Mouse (Mus musculus): ENCODE data around the gene Lamtor5. TPM values are rescaled to one million over a fixed set of nuclear protein-coding genes. Genes with fewer than 3 reads are reported as not detected.

The Lamtor5 gene
- polyA plus RNA-seq (2012; rRNA removed) (87.4 and 101 TPM in 2 replicates), polyA plus RNA-seq (2014; fragmentation: Nextera tagmentation; extraction: Ambion mirVana) (194 and 202 TPM in 2 replicates)

DNA sequence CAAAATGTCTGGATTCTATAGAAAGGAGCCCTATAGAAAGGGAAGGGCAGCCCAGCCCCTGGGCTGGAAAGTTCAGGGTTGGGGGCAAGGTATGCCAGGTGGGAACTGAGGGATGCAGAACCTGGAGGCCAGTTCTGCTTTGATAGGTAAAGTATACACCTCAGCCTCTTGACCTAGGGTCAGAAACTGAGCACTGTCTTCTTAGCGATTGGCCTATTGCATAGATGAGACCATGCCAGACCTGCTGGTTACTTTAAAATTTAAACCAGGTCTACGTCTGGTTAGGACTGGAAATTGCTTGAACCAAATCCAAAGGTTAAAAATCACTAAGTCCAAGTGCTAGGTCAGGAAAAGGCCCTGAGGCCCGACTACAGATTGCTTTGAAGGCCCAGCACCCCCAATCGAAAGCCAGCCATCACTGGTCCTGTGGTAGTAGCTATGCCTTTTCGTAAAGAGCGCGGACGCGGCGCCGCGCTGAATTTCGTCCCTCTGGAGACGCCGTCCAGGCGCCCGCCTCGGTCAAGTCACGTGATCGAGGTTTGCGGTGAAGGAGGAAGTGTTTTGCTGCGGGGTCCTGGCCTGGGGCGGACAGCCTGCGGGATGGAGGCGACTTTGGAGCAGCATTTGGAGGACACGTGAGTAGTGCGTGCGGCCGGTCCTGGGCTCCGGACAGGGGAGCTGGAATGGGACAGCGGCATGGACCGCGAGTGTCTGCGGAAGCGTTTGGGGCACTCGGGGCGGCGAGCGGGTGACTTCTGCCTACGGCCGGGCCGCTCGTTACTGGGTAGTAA is at the start of gene Lamtor5:
Gene Lamtor5, plus strand, starts transcription at position 380 of the 791 bp plus-strand sequence.
- Histone ChIP-seq H3K9ac (ENCODE audit: low read depth, low read length, severe bottlenecking) (peak within 1 kb of the TSS; percentile 80), H3K27me3 (ENCODE audit: control insufficient read depth, insufficient read depth, low read length) (no peaks in the 10 kb centered on the region), H3K27ac (replicated peaks; ENCODE audit: low read depth, low read length) (no peak within 1 kb of the TSS), H3K36me3 (ENCODE audit: control insufficient read depth, insufficient read depth, low read length) (peaks cover 8% of the 10 kb centered on the region; the same call in 1 of the 2 replicates), H3K4me2 (replicated peaks; ENCODE audit: low read depth, low read length, severe bottlenecking) (peak within 1 kb of the TSS; percentile 68), H3K9me3 (ENCODE audit: control insufficient read depth, low read length) (no peaks in the 10 kb centered on the region), H3K4me1 (ENCODE audit: control insufficient read depth, insufficient read depth, low read length) (peaks cover 8% of the 10 kb centered on the region), H3K4me3 (replicated peaks; ENCODE audit: low read length) (peak within 1 kb of the TSS; percentile 94)
- 2% methylated on average over 41 of the region's 43 CpGs for WGBS
- DNase-seq (ENCODE audit: low spot score): peak; percentile 86
- ATAC-seq (ENCODE audit: low FRiP score, low read depth): peak; percentile 90
- TF ChIP-seq POLR2A (IDR thresholded peaks at IDR 0.05; ENCODE audit: borderline replicate concordance, extremely low read depth, insufficient read depth, insufficient read length): no peak

GRCm38 (mm10) chr3:107229221-107229620 is 49.4 kb upstream of the Lamtor5 start:
- H3K27me3 ChIP-seq (ENCODE audit: control insufficient read depth, insufficient read depth, low read length): no peaks in the 10 kb centered on the region
- TF ChIP-seq POLR2A (IDR thresholded peaks at IDR 0.05; ENCODE audit: borderline replicate concordance, extremely low read depth, insufficient read depth, insufficient read length): no peak
- no peaks in the 10 kb centered on the region for H3K36me3 ChIP-seq (ENCODE audit: control insufficient read depth, insufficient read depth, low read length)
- WGBS: 73% methylated on average over 5 of the region's 5 CpGs
- no peak overlapping the region for H3K9ac ChIP-seq (ENCODE audit: low read depth, low read length, severe bottlenecking)
- H3K4me3 ChIP-seq (replicated peaks; ENCODE audit: low read length): no peak overlapping the region
- no peak overlapping the region for H3K4me2 ChIP-seq (replicated peaks; ENCODE audit: low read depth, low read length, severe bottlenecking)
- no peaks in the 10 kb centered on the region for H3K4me1 ChIP-seq (ENCODE audit: control insufficient read depth, insufficient read depth, low read length)
- H3K9me3 ChIP-seq (ENCODE audit: control insufficient read depth, low read length): no peaks in the 10 kb centered on the region
- DNase-seq (ENCODE audit: low spot score) (no peak), ATAC-seq (ENCODE audit: low FRiP score, low read depth) (no peak)
- no peak overlapping the region for H3K27ac ChIP-seq (replicated peaks; ENCODE audit: low read depth, low read length)

DNA sequence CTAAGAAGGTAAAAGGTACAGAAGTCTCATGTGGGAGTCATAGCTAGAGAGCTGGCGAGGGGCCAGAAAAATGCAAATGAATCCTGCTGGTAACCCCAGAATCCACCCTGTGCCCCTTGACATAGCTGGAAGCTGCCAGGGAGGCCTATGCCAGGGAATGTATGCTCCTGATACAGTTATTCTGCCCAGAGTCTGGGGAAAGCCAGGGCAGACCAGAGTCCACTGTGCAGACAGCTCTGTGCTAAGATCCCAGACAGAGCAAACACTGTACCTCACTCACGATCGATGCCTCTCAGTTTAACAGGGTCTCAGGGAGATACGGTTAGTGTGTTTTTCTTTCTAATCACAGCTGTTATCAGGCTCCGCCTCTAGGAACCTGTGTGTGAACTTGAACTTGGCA is 48.8 kb upstream of the Lamtor5 start:
- Histone ChIP-seq H3K4me2 (replicated peaks; ENCODE audit: low read depth, low read length, severe bottlenecking) (no peak overlapping the region), H3K9ac (ENCODE audit: low read depth, low read length, severe bottlenecking) (no peak overlapping the region), H3K4me1 (ENCODE audit: control insufficient read depth, insufficient read depth, low read length) (no peaks in the 10 kb centered on the region), H3K4me3 (replicated peaks; ENCODE audit: low read length) (no peak overlapping the region), H3K27ac (replicated peaks; ENCODE audit: low read depth, low read length) (no peak overlapping the region), H3K36me3 (ENCODE audit: control insufficient read depth, insufficient read depth, low read length) (no peaks in the 10 kb centered on the region), H3K27me3 (ENCODE audit: control insufficient read depth, insufficient read depth, low read length) (no peaks in the 10 kb centered on the region), H3K9me3 (ENCODE audit: control insufficient read depth, low read length) (no peaks in the 10 kb centered on the region)
- DNase-seq (ENCODE audit: low spot score) (peak; percentile 10), ATAC-seq (ENCODE audit: low FRiP score, low read depth) (no peak)
- WGBS: 59% methylated on average over 5 of the region's 5 CpGs
- no peak for TF ChIP-seq POLR2A (IDR thresholded peaks at IDR 0.05; ENCODE audit: borderline replicate concordance, extremely low read depth, insufficient read depth, insufficient read length)

GRCm38 (mm10) chr3:107230527-107230926 is 48.1 kb upstream of the Lamtor5 start, which contains the start of gene A630076J17Rik:
TSS of gene A630076J17Rik (plus strand) at chr3:107230614.
- H3K4me2 ChIP-seq (replicated peaks; ENCODE audit: low read depth, low read length, severe bottlenecking): no peak within 1 kb of the TSS
- no peak for TF ChIP-seq POLR2A (IDR thresholded peaks at IDR 0.05; ENCODE audit: borderline replicate concordance, extremely low read depth, insufficient read depth, insufficient read length)
- no peaks in the 10 kb centered on the region for H3K27me3 ChIP-seq (ENCODE audit: control insufficient read depth, insufficient read depth, low read length)
- whole genome bisulfite sequencing: 43% methylated on average over 1 of the region's 1 CpGs
- no peak within 1 kb of the TSS for H3K9ac ChIP-seq (ENCODE audit: low read depth, low read length, severe bottlenecking)
- no peak within 1 kb of the TSS for H3K4me3 ChIP-seq (replicated peaks; ENCODE audit: low read length)
- no peaks in the 10 kb centered on the region for H3K36me3 ChIP-seq (ENCODE audit: control insufficient read depth, insufficient read depth, low read length)
- H3K27ac ChIP-seq (replicated peaks; ENCODE audit: low read depth, low read length): no peak within 1 kb of the TSS
- H3K4me1 ChIP-seq (ENCODE audit: control insufficient read depth, insufficient read depth, low read length): no peaks in the 10 kb centered on the region
- ATAC-seq (ENCODE audit: low FRiP score, low read depth) (no peak), DNase-seq (ENCODE audit: low spot score) (no peak)
- no peaks in the 10 kb centered on the region for H3K9me3 ChIP-seq (ENCODE audit: control insufficient read depth, low read length)

- no peak for DNase-seq (ENCODE audit: low spot score)
These were observed 47.5 kb upstream of the Lamtor5 start for GRCm38 (mm10) chr3:107231202-107231601.

More at GRCm38 (mm10) chr3:107231202-107231601, 47.5 kb upstream of the Lamtor5 start:
- ATAC-seq (ENCODE audit: low FRiP score, low read depth): no peak
- Histone ChIP-seq H3K4me2 (replicated peaks; ENCODE audit: low read depth, low read length, severe bottlenecking) (no peak overlapping the region), H3K4me1 (ENCODE audit: control insufficient read depth, insufficient read depth, low read length) (no peaks in the 10 kb centered on the region), H3K9ac (ENCODE audit: low read depth, low read length, severe bottlenecking) (no peak overlapping the region), H3K36me3 (ENCODE audit: control insufficient read depth, insufficient read depth, low read length) (no peaks in the 10 kb centered on the region), H3K27ac (replicated peaks; ENCODE audit: low read depth, low read length) (no peak overlapping the region), H3K27me3 (ENCODE audit: control insufficient read depth, insufficient read depth, low read length) (no peaks in the 10 kb centered on the region), H3K9me3 (ENCODE audit: control insufficient read depth, low read length) (no peaks in the 10 kb centered on the region), H3K4me3 (replicated peaks; ENCODE audit: low read length) (no peak overlapping the region)
- 40% methylated on average over 4 of the region's 4 CpGs for WGBS
- no peak for TF ChIP-seq POLR2A (IDR thresholded peaks at IDR 0.05; ENCODE audit: borderline replicate concordance, extremely low read depth, insufficient read depth, insufficient read length)
